Mouse (Mus musculus): ENCODE results near the gene Cbx4. TPM values are rescaled to one million over a fixed set of nuclear protein-coding genes. Genes with fewer than 3 reads are reported as not detected.
"Not testable (repeated sequence)": the region's sequence is repeated elsewhere in the genome, so short reads cannot be mapped to it uniquely, and the experiment has no call there.

The Cbx4 gene
- polyA plus RNA-seq, 1 experiment from 2014 or later: 9.9 TPM

DNA sequence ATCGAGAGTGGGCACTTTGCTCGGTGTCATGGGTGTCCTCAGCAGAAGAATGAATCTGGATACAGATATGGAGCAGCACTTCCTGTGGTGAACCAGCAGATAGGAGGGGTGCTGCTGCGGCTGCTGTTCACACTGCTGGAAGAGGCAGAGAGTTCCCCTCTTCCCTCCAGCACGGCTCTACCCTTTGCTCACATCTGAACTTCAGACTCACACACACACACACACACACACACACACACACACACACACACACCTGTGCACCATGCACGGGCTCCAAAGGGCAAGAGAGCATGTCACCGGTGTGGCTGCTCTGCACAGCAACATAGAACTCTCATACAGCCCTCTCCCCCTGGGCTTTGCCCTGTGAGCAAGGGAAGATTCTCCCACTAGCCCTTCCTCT lies 20.3 kb upstream of the Cbx4 start:
- H3K27ac ChIP-seq: no peak overlapping the region
- WGBS: 53% methylated on average over 6 of the region's 6 CpGs
- no peak overlapping the region for H3K4me3 ChIP-seq (replicated peaks)
- no peak overlapping the region for H3K4me2 ChIP-seq
- H3K9ac ChIP-seq: no peak overlapping the region
- H3K27me3 ChIP-seq: no peaks in the 10 kb centered on the region; the same call in 1 of the 2 replicates
- peaks cover 15% of the 10 kb centered on the region; the same call in 1 of the 2 replicates for H3K4me1 ChIP-seq
- H3K9me3 ChIP-seq (replicated peaks): no peaks in the 10 kb centered on the region
- ATAC-seq (replicated peaks; ENCODE audit: low FRiP score): no peak
- no peaks in the 10 kb centered on the region for H3K36me3 ChIP-seq

DNA sequence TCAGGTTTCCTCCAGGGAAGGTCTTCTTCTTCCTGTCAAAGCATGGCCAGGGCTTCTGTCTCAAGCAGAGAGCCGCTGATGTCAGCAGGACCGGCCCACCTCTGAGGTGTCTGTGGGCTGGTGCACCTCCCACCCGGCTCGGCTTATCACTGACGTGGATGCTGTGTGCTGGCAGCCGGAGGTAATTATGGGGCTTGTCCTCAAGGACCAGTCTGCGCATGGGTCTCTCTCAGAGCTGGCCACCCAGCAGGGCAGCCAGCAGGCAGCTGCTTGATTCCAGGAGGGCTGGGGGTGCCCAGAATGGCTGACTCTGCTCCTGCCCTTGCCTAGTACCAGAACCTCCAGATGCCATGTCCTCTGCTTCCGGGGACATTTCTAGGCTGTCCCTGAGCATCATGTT lies 19.7 kb upstream of the Cbx4 start:
- no peak overlapping the region for H3K27ac ChIP-seq
- no peak overlapping the region for H3K4me3 ChIP-seq (replicated peaks)
- ATAC-seq (replicated peaks; ENCODE audit: low FRiP score): 0 out of 2 replicates have a peak, but pooled peaks have one; percentile 29
- peaks cover 15% of the 10 kb centered on the region; the same call in 1 of the 2 replicates for H3K4me1 ChIP-seq
- H3K4me2 ChIP-seq: no peak overlapping the region
- H3K9me3 ChIP-seq (replicated peaks): no peaks in the 10 kb centered on the region
- WGBS: 43% methylated on average over 8 of the region's 8 CpGs
- no peaks in the 10 kb centered on the region; the same call in 1 of the 2 replicates for H3K27me3 ChIP-seq
- no peak overlapping the region for H3K9ac ChIP-seq
- no peaks in the 10 kb centered on the region for H3K36me3 ChIP-seq

- Histone ChIP-seq H3K4me2 (no peak overlapping the region), H3K9me3 (replicated peaks) (no peaks in the 10 kb centered on the region), H3K27ac (no peak overlapping the region), H3K4me1 (peaks cover 15% of the 10 kb centered on the region; the same call in 1 of the 2 replicates), H3K4me3 (replicated peaks) (no peak overlapping the region), H3K36me3 (no peaks in the 10 kb centered on the region), H3K27me3 (no peaks in the 10 kb centered on the region; the same call in 1 of the 2 replicates), H3K9ac (no peak overlapping the region)
- ATAC-seq (replicated peaks; ENCODE audit: low FRiP score): no peak
- WGBS: 64% methylated on average over 7 of the region's 7 CpGs
Measured at GRCm38 (mm10) chr11:119105071-119105609, 19.1 kb upstream of the Cbx4 start.

- Histone ChIP-seq H3K4me1 (peaks cover 15% of the 10 kb centered on the region; the same call in 1 of the 2 replicates), H3K9me3 (replicated peaks) (no peaks in the 10 kb centered on the region), H3K4me3 (replicated peaks) (no peak overlapping the region), H3K27me3 (no peaks in the 10 kb centered on the region; the same call in 1 of the 2 replicates), H3K36me3 (no peaks in the 10 kb centered on the region), H3K4me2 (no peak overlapping the region), H3K9ac (no peak overlapping the region), H3K27ac (no peak overlapping the region)
- no peak for ATAC-seq (replicated peaks; ENCODE audit: low FRiP score)
- 86% methylated on average over 3 of the region's 3 CpGs for WGBS
Measured at GRCm38 (mm10) chr11:119103991-119104390, 18.0 kb upstream of the Cbx4 start.

- peaks cover 16% of the 10 kb centered on the region; the same call in 1 of the 2 replicates for H3K27me3 ChIP-seq
- H3K4me2 ChIP-seq; ATAC-seq (replicated peaks; ENCODE audit: low FRiP score); H3K9me3 ChIP-seq (replicated peaks); H3K36me3 ChIP-seq; H3K27ac ChIP-seq; H3K9ac ChIP-seq; H3K4me3 ChIP-seq (replicated peaks); H3K4me1 ChIP-seq: not testable (repeated sequence)
- 67% methylated on average over 4 of the region's 4 CpGs for WGBS
Measured at GRCm38 (mm10) chr11:119100355-119100754, 14.3 kb upstream of the Cbx4 start.

DNA sequence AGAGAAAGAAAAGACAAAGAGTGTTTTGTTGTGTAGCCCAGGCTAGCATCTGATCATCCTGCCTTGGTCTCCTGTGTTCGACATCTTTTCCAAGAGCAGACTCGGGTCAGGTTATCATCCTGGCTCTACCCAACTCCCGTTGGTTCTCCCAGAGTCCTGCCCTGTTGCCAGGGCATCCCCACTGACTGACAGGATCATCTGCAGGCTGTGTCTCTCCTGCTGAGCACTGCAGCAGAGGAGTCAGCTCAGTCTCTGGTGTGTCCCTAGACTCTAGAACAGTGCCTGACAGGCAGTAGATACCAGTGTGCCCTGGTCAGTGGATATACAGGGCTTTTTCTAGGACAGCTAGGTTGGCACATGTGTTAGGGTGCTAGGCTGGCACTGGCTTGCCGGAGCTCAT lies 12.2 kb upstream of the Cbx4 start:
- no peak for ATAC-seq (replicated peaks; ENCODE audit: low FRiP score)
- Histone ChIP-seq H3K4me3 (replicated peaks) (no peak overlapping the region), H3K4me2 (no peak overlapping the region), H3K27ac (no peak overlapping the region), H3K9me3 (replicated peaks) (no peaks in the 10 kb centered on the region), H3K36me3 (no peaks in the 10 kb centered on the region), H3K27me3 (peaks cover 25% of the 10 kb centered on the region), H3K9ac (no peak overlapping the region), H3K4me1 (no peaks in the 10 kb centered on the region)
- WGBS: 72% methylated on average over 4 of the region's 4 CpGs

- WGBS: 51% methylated on average over 3 of the region's 3 CpGs
- Histone ChIP-seq H3K27me3 (peaks cover 34% of the 10 kb centered on the region), H3K4me1 (peaks cover 14% of the 10 kb centered on the region), H3K27ac (no peak overlapping the region), H3K9me3 (replicated peaks) (no peaks in the 10 kb centered on the region), H3K9ac (no peak overlapping the region), H3K4me2 (no peak overlapping the region), H3K4me3 (replicated peaks) (no peak overlapping the region), H3K36me3 (no peaks in the 10 kb centered on the region)
- no peak for ATAC-seq (replicated peaks; ENCODE audit: low FRiP score)
Measured at GRCm38 (mm10) chr11:119095441-119095840, 9.4 kb upstream of the Cbx4 start.

GRCm38 (mm10) chr11:119093322-119093721 lies 7.3 kb upstream of the Cbx4 start:
- no peak overlapping the region for H3K4me3 ChIP-seq (replicated peaks)
- H3K36me3 ChIP-seq: no peaks in the 10 kb centered on the region
- no peak for ATAC-seq (replicated peaks; ENCODE audit: low FRiP score)
- H3K9ac ChIP-seq: no peak overlapping the region
- H3K27me3 ChIP-seq: peaks cover 54% of the 10 kb centered on the region
- H3K27ac ChIP-seq: no peak overlapping the region
- H3K4me1 ChIP-seq: peaks cover 36% of the 10 kb centered on the region
- 40% methylated on average over 1 of the region's 1 CpGs for WGBS
- H3K9me3 ChIP-seq (replicated peaks): no peaks in the 10 kb centered on the region
- no peak overlapping the region for H3K4me2 ChIP-seq

GRCm38 (mm10) chr11:119092286-119092685 lies 6.3 kb upstream of the Cbx4 start:
- WGBS: 70% methylated on average over 3 of the region's 3 CpGs
- H3K4me2 ChIP-seq: no peak overlapping the region
- no peak overlapping the region for H3K4me3 ChIP-seq (replicated peaks)
- H3K27ac ChIP-seq: no peak overlapping the region
- no peak overlapping the region for H3K9ac ChIP-seq
- peaks cover 59% of the 10 kb centered on the region for H3K27me3 ChIP-seq
- H3K36me3 ChIP-seq: no peaks in the 10 kb centered on the region
- H3K9me3 ChIP-seq (replicated peaks): no peaks in the 10 kb centered on the region
- no peak for ATAC-seq (replicated peaks; ENCODE audit: low FRiP score)
- H3K4me1 ChIP-seq: peaks cover 46% of the 10 kb centered on the region

DNA sequence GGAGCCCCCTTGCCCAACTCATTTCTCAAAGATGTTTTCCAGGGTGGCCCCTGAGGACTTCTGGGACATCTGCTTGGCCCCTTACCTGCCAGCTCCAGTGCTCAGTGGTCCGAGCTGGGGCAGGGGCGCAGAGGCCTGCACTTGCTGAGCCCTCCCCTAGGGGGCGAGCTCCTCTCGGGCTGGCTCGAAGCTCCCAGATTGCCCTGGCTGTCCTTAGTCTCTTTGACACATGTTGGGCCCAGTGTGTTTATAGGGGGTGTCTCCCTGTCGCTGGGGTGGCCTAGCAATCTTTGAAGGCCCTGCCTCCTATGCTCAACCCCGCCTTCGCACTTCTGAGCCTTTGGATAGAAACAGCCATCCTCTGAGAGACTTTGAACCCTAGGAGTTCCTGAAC lies 5.6 kb upstream of the Cbx4 start:
- no peak; the same call in 1 of the 2 replicates for ATAC-seq (replicated peaks; ENCODE audit: low FRiP score)
- 5% methylated on average over 8 of the region's 8 CpGs for WGBS
- H3K4me2 ChIP-seq: peak overlapping the region; percentile 99
- H3K9ac ChIP-seq: no peak overlapping the region
- peaks cover 52% of the 10 kb centered on the region for H3K4me1 ChIP-seq
- peaks cover 65% of the 10 kb centered on the region for H3K27me3 ChIP-seq
- peak overlapping the region; percentile 57 for H3K4me3 ChIP-seq (replicated peaks)
- H3K36me3 ChIP-seq: no peaks in the 10 kb centered on the region
- no peaks in the 10 kb centered on the region for H3K9me3 ChIP-seq (replicated peaks)
- no peak overlapping the region for H3K27ac ChIP-seq

- Histone ChIP-seq H3K27me3 (peaks cover 63% of the 10 kb centered on the region), H3K9ac (peak overlapping the region; percentile 50), H3K27ac (peak overlapping the region; percentile 41; the same call in 1 of the 2 replicates), H3K9me3 (replicated peaks) (no peaks in the 10 kb centered on the region), H3K4me1 (peaks cover 55% of the 10 kb centered on the region), H3K4me3 (replicated peaks) (peak overlapping the region; percentile 57), H3K36me3 (no peaks in the 10 kb centered on the region), H3K4me2 (peak overlapping the region; percentile 99)
- peak; percentile 50 for ATAC-seq (replicated peaks; ENCODE audit: low FRiP score)
- 1% methylated on average over 41 of the region's 42 CpGs for WGBS
Measured at GRCm38 (mm10) chr11:119090961-119091597, 5.1 kb upstream of the Cbx4 start.

DNA sequence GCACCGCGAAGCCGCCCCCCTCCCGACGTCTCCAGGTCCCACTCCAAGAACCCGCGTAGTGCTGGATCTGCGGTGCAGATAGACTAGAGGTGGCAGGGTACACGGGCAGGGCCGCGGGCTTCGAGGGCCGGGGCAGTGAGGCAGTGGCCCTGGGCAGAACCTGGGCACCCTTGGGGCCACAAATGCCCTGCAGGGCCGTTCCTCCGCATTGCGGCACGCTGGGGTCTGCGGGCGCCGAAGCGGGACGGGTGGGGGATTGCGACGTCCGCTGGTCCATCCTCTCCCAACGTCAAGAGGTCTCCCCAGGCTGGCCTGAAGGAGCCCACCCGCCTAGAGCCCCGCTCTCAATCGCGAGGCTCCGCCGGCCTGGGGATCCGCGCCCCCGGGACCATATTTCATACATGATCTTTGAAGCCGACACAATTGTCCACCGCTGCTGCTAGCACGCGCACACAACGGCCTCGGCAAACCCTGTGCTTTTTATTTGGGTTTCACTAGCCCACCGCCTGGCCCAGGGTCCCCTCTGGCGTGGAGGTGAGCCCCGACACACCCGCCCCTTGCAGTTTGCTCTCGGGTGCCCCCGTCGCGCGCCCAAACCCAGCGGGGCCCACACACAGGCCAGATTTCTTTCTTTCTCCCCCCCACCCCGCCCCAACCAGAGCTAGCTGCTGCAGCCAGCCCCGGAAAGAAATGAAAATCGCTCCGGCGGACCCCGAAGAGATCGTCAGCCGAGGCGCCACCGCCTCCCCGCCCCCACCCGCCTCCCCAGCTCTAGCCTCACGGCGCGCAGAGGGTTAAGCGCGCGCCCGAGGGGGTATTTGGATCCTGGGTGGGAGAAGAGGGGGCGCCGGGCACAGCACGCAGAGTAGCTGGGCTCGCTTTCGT lies 4.3 kb upstream of the Cbx4 start:
- H3K4me2 ChIP-seq: peak overlapping the region; percentile 99
- H3K4me3 ChIP-seq (replicated peaks): peak overlapping the region; percentile 57
- H3K9me3 ChIP-seq (replicated peaks): no peaks in the 10 kb centered on the region
- no peak for ATAC-seq (replicated peaks; ENCODE audit: low FRiP score)
- peak overlapping the region; percentile 41; the same call in 1 of the 2 replicates for H3K27ac ChIP-seq
- H3K27me3 ChIP-seq: peaks cover 57% of the 10 kb centered on the region
- H3K4me1 ChIP-seq: peaks cover 55% of the 10 kb centered on the region
- H3K9ac ChIP-seq: peak overlapping the region; percentile 50
- no peaks in the 10 kb centered on the region for H3K36me3 ChIP-seq
- WGBS: under 1% methylated on average over 75 of the region's 75 CpGs
